Mouse (Mus musculus) E14TG2a.4 (cell line): Measurements from ENCODE around the gene Sgpp1.
"Not testable (repeated sequence)": the region's sequence is repeated elsewhere in the genome, so short reads cannot be mapped to it uniquely, and the experiment has no call there.

Experiments used
- CTCF ChIP-seq: conservative IDR thresholded peaks from 2 replicates; pipeline ENCODE4 v1.5.1; 2014; ENCODE audit warnings: low read length
- NANOG ChIP-seq: IDR thresholded peaks from 2 replicates; pipeline ENCODE4 v1.6.1; 2014; ENCODE audit warnings: borderline replicate concordance, low read length, mixed read lengths
- POU5F1 ChIP-seq: IDR thresholded peaks from 2 replicates; pipeline ENCODE4 v1.6.1; 2014; ENCODE audit warnings: low read length, borderline replicate concordance

DNA sequence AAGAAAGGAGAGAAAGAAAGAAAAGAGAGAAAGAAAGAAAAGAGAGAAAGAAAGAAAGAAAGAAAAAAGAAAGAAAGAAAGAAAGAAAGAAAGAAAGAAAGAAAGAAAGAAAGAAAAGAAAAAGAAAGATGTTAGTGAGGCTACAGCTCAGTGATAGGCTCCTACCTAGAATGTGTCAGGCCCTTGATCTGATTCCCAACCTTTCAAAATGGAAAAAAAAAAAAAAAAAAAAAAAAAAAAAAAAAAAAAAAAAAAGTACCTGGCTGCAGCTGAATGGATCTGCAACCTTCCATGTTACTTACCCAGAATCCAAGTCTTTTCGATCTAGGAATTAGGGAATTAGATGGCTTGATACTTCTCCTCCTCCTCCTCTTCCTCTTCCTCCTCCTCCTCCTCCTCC is 39.7 kb downstream of the Sgpp1 start:
- not testable (repeated sequence) for TF ChIP-seq CTCF, NANOG, POU5F1
